Mouse (Mus musculus): ENCODE results near the gene Spata6. TPM values are rescaled to one million over a fixed set of nuclear protein-coding genes. Genes with fewer than 3 reads are reported as not detected.

The Spata6 gene
- polyA plus RNA-seq, 1 experiment from 2014 or later = 26.2 TPM

Other genes with a start within 250 kb of the Spata6 start
- gene Slc5a9, start 182.9 kb downstream of the Spata6 start, polyA plus RNA-seq (2014; fragmentation: Nextera tagmentation; extraction: Ambion mirVana) = 0.94 and 2.3 TPM in 2 replicates
- 0.15 TPM in 1 of 2 replicates, not detected in the other for gene Skint8, start 199.4 kb downstream of the Spata6 start, polyA plus RNA-seq (2014; fragmentation: Nextera tagmentation; extraction: Ambion mirVana)